Mouse (Mus musculus) MEL-GATA-1-ER (cell line): Measurements from ENCODE around the gene Cidec.

Source experiments
- DNase-seq: peaks from one replicate; pipeline ENCODE4 v3.0.0-alpha.2; 2012; ENCODE audit warnings: low read depth; ENCODE audit errors: extremely low read depth

Gene Cidec

DNA sequence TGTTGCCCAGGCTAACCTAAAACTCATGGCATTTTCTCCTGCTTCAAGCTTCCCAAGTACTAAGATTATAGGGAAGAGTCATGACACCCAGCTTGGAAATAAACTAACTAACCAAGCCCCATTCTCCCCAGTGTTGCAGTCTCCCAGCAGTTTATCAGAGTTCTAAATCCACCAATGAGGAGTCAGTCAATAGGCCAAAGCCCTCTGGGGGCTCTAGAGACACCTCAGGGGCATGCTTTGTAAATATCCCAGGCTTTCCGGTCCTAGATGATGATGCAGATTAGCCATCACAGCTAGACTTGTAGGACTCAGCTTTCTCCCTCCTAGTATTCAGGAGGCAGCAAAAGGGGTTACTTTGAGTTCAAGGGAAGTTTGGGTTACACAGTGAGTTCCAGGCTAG, 25.6 kb downstream of the Cidec start:
- DNase-seq = no peak

DNA sequence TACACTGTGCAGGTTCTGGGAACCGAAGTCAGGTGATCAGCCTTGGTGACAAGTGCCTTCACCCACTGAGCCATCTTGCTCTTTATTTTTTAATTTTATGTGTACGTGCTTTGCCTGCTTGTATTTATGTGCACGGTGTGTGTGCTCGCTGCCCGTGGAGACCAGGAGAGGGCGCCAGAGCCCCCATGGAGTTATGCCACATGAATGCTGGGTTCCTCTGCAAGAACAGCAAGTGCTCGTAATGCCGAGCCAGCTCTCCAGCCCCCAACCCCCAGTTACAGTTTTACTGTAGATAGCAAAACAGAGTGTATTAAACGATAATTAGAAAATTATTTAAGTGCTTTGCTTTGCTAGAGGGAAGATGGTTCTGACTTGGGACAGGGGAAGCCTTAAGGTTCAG, 28.9 kb downstream of the Cidec start:
- no peak for DNase-seq

DNA sequence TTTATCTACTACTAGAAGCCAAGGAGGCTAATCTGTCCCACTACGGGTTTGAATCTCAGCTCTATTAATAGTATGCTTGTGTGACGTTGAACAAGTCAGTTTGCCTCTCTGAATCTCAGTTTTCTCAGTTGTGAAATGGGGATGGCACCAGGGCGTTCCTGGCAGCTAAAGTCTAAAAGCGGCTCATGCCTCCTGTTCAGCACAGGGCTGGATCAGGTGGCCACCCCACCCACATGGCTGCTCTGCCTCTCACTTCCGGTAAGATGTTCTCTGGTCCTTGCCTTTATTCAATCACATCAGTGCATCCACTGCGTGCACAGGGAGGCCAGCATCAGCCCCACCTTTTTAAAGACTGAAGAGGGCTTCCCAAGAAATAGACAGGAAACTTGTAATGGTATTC, 30.1 kb downstream of the Cidec start:
- no peak for DNase-seq

DNA sequence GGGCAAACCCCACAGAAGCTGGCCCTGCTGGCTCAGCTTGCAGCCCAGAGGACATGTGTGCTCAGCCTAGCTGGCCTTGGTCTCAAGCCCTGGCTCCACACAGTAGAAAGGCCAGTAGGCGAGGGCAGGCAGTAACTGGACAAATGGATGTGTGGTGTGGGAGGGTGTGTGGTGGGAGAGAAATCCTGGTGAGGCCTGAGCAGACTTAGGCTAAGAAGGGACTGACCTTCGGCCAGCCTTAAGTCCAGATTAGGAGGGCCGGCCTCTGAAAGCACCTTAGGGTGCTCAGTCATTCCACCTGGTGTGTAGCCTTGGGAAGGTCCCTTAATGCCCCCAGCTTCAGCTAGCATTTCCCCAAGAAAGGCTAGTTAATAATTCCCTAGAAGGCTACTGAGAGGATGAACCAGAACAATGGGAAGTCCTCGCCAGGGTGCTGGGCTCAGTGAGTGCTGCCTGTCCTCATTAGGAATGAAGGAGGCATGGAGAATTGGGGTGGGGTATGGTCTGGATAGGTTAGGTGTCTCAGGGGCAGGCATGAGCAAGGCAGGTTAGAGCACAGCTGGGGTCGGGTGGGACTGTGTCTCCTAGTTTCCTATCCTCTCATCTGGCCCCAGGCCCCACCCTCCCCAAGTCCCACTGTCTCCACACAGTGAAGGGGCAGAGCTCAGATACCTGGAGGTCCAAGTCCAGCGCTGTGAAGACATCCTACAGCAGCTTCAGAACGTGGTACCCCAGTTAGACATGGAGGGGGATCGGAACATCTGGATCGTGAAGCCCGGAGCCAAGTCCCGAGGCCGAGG, 30.7 kb downstream of the Cidec start:
- no peak for DNase-seq

DNA sequence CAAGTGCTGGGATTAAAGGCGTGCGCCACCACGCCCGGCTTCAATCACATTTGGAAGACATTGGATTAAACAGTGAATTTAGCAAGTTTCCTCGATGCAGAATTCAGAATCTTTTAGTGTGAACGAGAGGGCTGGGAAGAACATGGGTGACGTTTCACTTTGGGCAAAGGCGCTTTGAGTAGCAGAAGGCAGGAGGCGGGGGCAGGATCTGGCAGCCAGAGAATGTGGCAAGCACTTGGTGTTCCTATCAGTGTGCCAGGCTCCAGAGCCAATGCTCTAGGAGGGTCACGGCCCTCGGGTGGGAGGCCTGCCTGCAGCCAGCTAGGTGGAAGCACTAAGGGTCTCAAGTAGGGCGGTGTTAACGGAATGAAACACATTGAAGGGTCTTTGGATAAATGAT, 33.5 kb downstream of the Cidec start:
- no peak for DNase-seq

DNA sequence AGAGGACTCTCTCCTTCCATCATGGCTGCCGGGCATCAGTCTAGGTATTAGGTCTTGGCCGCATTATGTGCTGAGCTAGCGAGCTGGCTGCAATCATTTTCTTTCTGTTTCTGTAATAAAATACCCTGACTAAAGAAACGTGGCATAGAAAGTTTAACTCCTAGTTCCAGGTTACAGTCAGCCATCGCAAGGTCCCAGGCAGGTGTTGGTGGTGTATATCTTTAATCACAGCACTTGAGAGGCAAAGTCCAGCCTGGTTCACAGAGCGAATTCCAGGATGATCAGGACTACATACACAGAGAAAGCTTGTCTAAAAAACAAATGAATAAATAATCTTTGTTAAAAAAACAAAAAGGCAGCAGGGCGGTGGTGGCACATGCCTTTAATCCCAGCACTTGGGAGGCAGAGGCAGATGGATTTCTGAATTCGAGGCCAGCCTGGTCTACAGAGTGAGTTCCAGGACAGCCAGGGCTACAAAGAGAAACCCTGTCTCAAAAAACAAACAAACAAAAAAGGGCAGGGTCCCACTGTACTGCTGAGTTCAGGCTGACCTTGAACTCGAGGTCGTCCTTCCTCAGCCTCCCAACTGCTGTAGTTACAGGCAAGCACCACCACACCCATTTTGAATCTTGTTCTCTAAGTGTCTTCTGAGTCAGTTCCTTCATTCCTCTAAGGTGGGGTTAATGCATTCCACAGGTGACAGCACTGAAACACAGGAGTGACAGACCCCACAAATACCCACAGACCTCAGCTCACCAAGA, 39.1 kb downstream of the Cidec start:
- DNase-seq = no peak

DNA sequence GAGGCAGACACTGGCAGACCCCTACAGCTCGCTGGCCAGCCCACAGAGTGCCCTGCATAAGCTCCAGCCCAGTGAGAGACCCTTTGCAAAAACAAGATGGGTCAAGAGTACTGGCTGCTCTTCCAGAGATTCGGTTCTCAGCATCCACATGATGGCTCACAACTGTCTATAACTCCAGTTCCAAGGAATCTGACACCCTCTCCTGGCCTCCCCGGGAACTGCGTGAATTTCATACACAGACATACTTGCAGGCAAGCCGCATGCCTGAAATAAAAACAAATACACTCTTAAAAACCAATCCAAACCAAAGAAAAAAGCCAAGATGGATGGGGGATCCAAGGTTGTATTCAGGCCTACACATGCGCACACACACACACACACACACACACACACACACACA, 40.1 kb downstream of the Cidec start:
- DNase-seq = no peak

DNA sequence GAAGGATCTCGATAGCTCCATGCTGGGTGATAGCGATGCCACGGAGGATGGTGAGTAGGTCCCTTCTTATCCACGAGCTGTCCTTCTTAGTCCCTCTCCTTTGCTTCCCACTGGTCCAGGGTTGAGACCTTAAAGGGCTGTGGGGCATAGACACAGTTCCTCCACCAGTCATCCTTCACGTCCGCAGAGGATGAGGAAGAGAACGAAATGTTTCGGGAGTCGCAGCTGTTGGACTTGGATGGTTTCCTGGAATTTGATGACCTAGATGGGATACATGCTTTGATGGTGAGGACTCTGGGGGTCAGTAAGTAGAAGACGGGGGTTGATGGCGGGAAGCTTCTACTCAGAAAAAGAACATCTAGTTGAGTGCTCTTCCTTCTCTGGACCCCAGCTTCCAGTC, 40.7 kb downstream of the Cidec start:
- no peak for DNase-seq

DNA sequence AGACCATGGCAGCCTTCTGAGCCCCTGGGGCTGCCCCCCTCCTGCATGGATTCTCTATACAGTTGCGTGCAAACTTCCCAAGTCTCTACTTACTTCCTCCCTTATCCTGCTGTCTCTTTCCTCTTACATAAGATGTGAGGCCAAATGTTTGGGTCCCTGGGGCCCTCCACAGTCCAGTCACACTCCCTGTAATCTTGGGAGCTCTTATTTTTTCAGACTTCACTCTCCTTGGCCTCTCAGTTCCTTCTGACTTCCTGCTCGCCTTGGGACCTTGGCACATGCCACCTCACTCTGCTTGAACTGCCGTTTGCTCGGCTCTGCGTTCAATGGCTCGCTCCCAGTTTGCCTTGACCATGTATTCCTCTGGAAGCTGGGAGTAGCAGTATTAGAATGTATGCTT, 41.6 kb downstream of the Cidec start:
- no peak for DNase-seq

DNA sequence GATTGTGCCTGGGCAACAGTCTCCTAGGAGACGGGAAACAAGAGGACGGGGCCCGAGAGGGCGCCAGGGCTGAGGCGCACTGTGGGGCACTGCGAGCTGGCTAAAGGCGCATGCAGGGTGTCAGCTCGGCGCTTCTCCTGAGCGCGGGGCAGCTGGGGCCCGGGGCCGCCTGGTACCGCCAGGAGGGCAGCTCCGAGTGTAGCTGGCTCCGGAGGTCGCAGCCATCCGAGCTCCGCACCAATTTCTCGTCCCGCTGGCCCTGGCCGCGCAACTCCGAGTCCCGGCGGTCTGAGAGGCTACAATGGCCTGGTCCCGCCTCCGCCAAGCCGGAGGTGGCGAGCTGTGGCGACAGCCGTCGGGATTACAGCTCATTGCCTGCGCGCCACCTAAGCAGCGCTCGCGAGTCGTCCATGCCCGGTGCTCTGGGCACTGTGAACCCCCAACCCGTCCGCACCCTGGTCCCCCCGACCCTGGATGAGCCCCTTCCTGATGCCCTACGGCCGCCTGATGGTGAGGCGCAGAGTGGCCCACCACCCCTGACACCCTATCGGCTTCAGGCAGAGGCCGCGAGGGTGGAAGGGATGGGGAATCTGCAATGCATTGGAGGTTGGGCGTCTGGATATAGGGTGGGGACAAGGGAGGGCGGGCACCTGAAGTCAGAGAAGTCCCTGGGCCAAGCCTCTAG, 43.0 kb downstream of the Cidec start:
- no peak for DNase-seq

DNA sequence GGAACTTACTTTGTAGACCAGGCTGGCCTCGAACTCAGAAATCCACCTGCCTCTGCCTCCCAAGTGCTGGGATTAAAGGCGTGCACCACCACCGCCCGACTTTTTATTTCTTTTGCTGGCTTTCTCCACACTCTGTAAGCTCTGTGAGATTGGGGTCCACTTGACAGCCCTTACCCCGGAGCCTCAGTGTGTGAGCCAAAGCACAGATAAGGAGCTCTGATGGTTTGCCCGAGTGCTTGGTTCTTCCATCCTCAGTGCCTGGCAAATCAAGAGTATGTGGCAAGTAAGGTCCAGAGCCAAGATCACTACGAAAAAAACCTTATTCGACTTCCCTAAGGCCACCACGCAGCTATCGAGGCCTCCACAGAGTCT, 43.6 kb downstream of the Cidec start:
- no peak for DNase-seq

DNA sequence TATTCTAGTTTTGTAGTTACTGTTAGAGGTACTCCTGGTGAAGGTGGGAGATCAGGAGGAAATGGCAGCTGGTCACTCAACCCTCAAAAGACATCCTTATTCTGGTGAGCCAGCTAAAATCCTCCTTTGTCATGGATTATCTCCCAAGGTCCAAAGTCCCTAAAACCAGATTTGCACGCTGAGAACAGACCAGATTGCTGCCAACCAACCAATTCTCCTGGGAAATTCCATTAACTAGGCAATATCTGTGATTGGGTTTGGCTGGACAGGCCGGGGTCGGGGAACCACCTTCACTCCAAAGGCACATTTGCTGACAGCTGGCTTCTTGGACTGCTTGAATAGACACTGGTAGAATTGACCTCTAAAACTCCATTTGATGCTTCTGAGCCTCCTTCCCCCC, 44.8 kb downstream of the Cidec start:
- DNase-seq = no peak

DNA sequence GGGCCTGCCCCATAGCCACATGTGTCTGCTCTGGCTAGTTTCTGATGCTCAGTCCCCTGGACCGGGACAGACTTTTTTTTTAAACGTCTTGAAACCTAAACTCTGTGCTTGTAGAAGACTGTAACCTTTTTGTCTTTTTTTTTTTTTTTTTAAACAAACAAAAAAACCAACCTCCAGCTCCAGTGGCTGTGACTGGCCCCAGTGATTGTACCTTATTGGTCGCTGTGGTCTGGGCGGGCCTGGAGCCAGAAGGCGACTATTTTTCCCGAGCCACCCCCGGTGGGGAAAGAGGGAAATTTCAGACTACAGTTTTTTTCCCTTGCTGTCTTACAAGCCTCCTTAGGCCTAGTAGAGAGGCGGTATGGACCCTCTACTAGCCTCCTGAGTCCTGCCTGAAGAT, 46.6 kb downstream of the Cidec start, which contains the start of gene Ttll3:
Ttll3 (plus strand) TSS at position 301 of the 400 bp plus-strand sequence.
- DNase-seq = no peak

DNA sequence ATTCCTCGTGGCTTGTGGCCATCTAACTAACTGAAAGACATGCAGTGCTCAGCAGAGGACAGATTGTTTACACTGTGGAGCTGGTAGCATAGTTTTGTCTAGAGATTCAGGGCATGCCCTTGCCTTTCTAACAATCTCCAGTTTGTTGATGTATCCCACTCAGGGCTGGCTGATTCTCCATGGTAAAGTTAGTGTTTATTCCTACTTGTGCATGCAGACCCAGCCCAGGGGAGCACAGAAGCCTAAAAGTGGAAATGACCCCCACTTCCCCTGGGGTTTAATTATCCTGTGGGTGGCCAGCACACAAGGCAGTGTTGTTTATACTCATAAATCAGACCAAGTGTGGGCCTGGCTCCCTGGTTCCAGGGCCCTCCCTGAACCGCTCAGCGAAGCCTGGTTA, 49.5 kb downstream of the Cidec start:
- DNase-seq = no peak

DNA sequence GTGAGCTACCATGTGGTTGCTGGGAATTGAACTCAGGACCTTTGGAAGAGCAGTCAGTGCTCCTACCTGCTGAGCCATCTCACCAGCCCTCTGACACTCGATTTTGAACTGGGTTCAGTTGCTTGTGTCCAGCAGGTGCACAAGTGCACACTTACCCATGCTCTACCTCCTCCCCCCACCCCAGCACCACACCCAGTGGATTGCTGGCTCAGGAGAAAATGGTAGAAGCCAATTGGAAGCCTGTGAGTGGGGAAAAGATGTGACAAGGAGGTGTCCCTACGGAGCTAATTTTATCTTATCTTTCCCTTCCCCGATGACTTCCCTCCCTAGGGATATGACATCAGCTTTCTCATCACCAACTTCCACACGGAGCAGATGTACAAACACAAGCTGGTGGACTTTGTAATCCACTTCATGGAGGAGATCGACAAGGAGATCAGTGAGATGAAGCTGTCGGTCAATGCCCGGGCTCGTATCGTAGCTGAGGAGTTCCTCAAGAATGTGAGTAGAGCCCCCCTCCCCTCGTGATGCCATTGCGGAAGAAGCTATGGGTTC, 50.3 kb downstream of the Cidec start:
- DNase-seq = no peak

DNA sequence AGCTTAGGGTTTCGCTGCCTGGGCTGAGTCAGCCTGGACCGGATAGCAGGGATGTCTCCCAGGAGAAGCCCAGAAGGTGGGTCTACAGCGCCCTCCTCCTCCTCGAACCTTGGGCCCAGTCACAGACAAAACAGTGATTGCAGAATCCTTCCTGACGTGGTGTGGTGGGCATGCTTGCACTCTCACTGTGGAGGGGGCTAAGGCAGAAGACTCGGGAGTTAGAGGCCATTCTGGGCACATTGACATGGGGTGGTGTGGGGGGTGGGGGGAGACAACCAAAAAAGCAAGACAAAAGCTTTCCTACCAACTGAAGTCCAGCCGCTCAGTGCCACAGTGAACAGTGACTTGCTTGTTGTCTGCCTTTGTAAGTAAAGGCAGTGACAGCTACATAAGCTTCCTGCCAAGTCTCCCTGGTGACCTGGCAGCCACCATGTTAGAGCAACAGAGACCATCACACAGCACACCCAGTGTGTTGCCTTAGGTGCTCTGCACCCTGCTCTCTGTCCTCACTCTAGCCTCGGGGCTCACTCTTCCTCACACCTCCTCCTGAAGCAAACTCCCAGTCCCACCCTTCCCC, 51.1 kb downstream of the Cidec start:
- no peak for DNase-seq

DNA sequence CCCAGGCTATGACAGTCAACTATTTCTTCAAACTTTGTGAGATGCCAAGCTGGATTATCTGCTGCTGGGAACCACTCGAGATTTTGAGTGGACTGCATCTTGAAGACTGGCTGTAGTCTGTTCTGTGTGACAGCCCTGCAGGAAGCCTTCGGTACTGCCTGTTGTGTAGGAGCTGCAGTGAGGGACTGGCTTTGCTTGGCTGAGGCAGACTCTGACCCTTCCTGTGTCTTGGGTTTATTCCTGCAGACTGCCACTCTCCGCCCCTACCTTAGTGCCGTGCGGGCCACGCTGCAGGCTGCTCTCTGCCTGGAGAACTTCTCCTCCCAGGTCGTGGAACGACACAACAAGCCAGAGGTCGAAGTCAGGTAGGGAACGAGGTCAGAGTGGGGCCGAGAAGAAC, 55.1 kb downstream of the Cidec start:
- DNase-seq = no peak

DNA sequence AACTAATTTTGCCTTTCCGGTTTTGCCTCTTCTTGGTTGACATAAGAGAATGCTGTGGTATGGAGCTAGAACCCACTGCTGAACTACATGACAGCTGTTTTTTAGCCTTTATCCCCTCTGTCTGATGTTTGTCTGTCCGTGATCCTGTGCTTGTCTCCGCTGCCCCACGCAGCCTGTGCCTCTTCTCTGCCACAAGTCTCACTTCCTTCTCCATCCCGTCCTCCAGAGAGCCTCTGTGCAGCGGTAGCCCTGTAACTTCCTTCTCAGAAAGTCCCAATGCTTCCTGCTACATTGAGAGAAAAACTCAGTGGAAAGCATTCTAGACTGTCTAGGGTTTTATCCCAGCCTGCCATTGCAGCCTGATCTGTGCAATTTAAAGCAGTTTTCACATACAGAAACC, 56.3 kb downstream of the Cidec start:
- peak; percentile 44 for DNase-seq

DNA sequence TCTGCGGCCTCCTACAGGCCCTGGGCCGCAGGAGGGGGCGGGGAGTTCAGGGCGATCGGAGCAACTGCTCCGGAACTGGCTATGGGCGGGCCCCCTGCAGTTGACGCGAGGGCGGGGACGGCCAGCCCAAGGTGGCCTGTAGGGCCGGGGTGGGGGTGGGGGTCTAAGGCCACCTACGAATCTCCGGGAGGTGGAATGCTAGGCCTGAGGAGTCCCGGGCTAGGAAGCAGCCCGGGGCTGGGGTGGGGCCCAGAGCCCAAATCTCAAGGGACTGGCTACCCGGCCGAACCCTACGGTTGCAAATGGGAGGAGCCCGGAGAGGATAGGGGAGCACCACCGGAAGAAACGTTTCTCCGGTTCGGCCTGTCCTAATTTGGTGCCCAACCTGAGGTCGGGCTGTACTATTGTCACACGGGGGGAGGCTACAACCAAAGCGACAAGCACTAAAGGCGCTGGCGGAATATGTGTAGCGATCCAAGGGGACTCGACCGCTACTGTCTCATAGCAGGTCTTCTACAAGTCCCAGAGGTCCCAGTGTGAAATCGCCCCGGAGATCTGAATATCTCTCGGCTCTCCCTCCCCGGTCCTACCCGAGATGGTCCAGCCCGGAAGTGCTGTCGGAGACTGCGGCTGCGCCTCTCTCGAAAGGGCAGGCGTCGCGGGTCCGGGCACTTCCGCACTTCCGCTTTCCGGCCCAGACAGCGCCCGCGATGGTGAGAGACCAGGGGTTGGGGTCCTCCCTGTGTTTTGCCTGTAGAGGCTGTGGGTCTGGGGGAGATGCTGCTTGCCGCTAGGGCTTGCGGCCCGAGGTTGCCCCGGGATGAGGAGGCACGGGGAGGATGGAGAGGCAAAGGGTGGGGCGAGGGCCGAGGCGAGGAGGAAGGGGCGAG, 57.8 kb downstream of the Cidec start, which contains the start of the genes Tada3 and Arpc4:
Tada3 (minus strand) TSS at position 388 of the 890 bp plus-strand sequence.
Arpc4 (plus strand) TSS at position 620 of the 890 bp plus-strand sequence.
- DNase-seq = peak; percentile 90

DNA sequence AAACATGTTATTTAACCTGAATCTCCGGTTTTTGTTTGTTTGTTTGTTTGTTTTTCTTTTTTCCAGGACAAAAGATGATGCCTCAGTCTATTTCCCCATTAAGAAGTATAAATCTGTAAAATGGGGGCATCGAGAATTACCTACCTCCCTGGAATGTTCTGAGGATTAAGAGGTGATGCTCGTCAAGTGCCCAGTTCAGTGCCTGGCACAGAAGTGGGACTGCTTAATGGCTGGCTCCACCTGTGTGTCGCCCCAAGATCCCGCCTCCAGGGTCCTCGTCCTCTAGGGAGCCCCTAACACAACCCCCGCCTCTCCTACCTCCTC, 58.4 kb downstream of the Cidec start:
- no peak for DNase-seq
